Mouse (Mus musculus) small intestine, adult 2 months (tissue): ENCODE results near the gene C1qtnf1.

Experiments
- CTCF ChIP-seq: fragments of 200-500 bp; IDR thresholded peaks from 2 replicates; pipeline ENCODE4 v1.5.1; 2012; ENCODE audit warnings: low read depth, mild to moderate bottlenecking, control low read depth, inconsistent platforms, low read length, moderate library complexity, mixed read lengths; ENCODE audit not compliant: insufficient replicate concordance, insufficient read length; ENCODE audit errors: extremely low read depth
- POLR2A ChIP-seq: fragments of 200-500 bp; IDR thresholded peaks from 2 replicates; pipeline ENCODE4 v1.6.1; 2012; ENCODE audit warnings: low read depth, mild to moderate bottlenecking, control low read depth, inconsistent platforms, low read length, moderate library complexity

GRCm38 (mm10) chr11:118413055-118413454, 14.9 kb upstream of the C1qtnf1 start:
- TF ChIP-seq CTCF (no peak), POLR2A (no peak)
